Mouse (Mus musculus): Measurements from ENCODE around the gene Lhfpl2. TPM values are rescaled to one million over a fixed set of nuclear protein-coding genes. Genes with fewer than 3 reads are reported as not detected.

Lhfpl2 gene
- total RNA-seq, 1 experiment from 2014 or later: 8.1 TPM

DNA sequence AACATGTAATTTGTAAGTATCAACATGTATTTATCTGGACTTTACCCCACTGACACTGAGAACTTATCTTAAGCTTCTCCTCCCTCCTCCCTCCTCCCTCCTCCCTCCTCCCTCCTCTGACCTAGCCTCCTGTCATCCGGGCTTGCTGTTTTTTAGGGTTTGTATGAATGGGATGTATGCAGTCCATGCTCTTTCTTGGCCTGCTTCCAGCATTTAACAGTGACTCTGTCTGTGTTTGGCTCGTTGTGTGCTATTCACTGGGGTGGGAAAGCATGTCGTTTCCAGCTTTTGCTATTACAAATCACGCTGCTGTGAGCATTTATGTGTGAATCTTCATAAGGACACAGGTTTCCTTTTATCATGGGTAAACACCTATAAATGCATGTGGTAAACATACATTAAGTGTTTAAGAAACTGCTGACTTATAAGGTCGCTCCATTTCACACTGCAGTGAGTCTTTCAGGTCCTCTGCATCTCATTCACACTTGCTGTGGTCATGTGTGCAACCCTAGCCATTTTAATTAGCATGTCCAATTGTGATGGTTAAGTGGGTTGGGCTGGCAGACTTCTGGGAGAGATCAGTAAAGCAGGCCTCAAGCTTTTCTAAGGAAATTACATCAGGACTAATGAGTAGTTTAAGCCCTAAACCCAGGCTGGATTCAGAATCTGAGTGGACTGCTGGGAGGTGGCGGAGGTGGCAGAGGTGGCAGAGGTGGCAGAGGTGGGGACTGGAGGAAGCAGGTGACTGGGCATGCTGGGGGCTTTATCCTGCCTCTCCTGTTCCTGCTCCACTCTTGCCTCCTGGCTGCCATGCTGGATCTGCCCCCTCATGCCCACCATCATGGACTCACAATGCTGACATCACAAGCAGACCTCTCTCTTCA lies 153.9 kb downstream of the Lhfpl2 start:
- no peak for ATAC-seq (replicated peaks in 1 of 2; ENCODE audit: insufficient read depth in 1 of 2, low FRiP score in 2 of 2, low TSS enrichment in 1 of 2, low read depth in 1 of 2, poor library complexity in 2 of 2, severe bottlenecking in 2 of 2)

DNA sequence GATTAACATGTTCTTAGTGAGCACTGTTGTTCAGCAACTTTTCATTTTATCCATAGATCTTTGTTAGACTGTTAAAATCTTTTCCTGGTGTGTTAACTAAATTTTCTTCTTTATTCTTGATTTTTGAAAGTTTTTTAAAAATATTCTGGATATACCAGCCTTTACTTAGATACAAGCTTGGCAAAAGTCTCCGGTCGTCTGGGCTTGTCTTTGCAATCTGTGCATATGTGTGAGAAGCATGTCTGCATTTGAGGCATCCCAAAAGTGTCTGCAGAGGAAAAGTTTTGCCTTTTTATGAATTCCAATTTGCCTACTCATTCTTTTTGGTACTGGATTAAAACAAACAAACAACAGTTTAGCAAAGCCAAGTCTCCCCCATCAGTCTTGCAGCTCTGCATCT lies 154.6 kb downstream of the Lhfpl2 start:
- ATAC-seq (replicated peaks in 1 of 2; ENCODE audit: insufficient read depth in 1 of 2, low FRiP score in 2 of 2, low TSS enrichment in 1 of 2, low read depth in 1 of 2, poor library complexity in 2 of 2, severe bottlenecking in 2 of 2): no peak

GRCm38 (mm10) chr13:94212716-94213115 lies 155.1 kb downstream of the Lhfpl2 start:
- no peak for ATAC-seq (replicated peaks in 1 of 2; ENCODE audit: insufficient read depth in 1 of 2, low FRiP score in 2 of 2, low TSS enrichment in 1 of 2, low read depth in 1 of 2, poor library complexity in 2 of 2, severe bottlenecking in 2 of 2)

DNA sequence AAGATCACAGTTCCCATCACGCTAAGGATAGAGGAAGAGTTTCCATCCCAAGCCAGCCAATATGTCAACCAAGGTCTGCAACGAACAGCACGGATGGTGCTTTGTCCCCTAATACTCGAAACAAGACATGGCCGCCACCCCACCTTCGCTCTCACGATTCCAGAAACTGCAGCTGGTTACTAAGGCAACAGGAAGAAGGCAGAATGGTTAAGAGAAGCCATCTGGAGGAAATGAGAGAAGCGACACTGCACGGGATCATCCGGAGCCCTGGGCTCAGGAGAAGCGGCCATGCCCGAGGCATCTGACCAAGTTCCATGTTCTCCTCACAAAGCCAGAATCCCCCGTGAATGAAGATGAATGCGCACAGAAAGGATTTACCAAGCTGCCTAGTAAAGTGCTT lies 166.0 kb downstream of the Lhfpl2 start:
- no peak for ATAC-seq (replicated peaks in 1 of 2; ENCODE audit: insufficient read depth in 1 of 2, low FRiP score in 2 of 2, low TSS enrichment in 1 of 2, low read depth in 1 of 2, poor library complexity in 2 of 2, severe bottlenecking in 2 of 2)

DNA sequence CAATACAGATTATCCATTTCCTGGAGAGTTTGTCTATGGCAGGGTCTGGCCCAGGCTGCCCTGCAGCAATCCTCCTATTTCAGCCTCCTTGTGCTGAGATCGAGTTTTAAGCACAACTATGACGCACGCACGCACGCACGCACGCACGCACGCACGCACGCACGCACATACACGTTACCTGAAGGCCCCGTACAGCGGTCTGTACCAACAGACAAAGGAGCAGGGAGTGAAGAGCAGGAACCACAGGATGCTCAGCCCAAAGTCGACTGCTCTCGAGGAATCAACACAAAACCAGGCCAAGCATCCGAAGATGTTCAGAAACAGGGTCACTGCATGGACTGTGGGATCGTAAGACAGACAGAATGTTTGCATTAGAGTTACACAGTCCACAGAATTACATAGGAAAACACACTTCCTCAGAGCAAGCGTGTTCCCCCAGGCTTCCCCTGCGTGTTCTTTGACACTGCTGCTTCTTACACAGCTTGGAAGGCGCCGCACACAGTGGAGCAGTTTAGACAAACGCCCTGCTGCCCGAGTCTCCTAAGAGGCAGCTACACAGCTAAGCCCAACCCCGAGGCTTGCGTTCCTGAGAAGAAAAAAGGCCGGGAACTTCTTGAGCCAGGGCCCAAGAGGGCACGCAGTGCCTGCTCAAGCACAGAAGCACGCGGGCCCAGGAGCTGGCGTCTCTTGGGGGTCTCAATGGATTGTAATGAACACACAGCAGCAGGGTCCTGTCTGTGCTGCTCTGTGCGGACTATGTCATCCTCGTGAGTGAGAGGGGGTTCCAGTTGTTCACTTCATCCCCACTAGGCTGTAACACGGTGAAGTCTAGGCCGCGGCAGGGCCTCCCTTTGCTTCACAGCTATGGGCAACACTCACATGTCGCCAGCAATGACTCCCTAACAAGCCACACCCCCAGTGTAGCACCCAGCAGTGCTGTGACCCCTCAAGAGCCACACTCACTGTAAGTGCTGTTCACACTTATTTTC lies 167.4 kb downstream of the Lhfpl2 start:
- ATAC-seq (replicated peaks in 1 of 2; ENCODE audit: insufficient read depth in 1 of 2, low FRiP score in 2 of 2, low TSS enrichment in 1 of 2, low read depth in 1 of 2, poor library complexity in 2 of 2, severe bottlenecking in 2 of 2): no peak

DNA sequence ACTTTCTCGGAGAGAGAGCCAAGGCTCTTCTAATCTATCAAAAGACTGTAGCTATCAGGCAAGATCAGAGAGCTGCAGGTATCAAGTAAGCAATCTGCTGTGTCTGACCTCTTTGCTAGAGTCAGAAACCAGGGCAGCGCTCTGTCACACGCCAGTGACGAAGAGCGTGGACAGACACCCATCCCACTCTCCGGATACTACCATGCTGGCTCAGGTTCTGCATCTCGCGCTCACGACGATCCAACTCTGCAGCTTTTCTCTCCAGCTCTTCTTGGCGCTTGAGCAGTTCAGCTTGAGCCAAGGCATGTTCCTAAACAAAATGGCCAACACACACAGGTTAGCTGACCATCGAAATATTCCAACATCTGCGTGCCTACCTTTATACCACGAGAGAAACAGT lies 174.3 kb downstream of the Lhfpl2 start:
- ATAC-seq (replicated peaks in 1 of 2; ENCODE audit: insufficient read depth in 1 of 2, low FRiP score in 2 of 2, low TSS enrichment in 1 of 2, low read depth in 1 of 2, poor library complexity in 2 of 2, severe bottlenecking in 2 of 2): no peak

GRCm38 (mm10) chr13:94239488-94239887 lies 181.9 kb downstream of the Lhfpl2 start:
- no peak for ATAC-seq (replicated peaks in 1 of 2; ENCODE audit: insufficient read depth in 1 of 2, low FRiP score in 2 of 2, low TSS enrichment in 1 of 2, low read depth in 1 of 2, poor library complexity in 2 of 2, severe bottlenecking in 2 of 2)

- no peak for ATAC-seq (replicated peaks in 1 of 2; ENCODE audit: insufficient read depth in 1 of 2, low FRiP score in 2 of 2, low TSS enrichment in 1 of 2, low read depth in 1 of 2, poor library complexity in 2 of 2, severe bottlenecking in 2 of 2)
Measured at GRCm38 (mm10) chr13:94240111-94240510, 182.5 kb downstream of the Lhfpl2 start.

- no peak for ATAC-seq (replicated peaks in 1 of 2; ENCODE audit: insufficient read depth in 1 of 2, low FRiP score in 2 of 2, low TSS enrichment in 1 of 2, low read depth in 1 of 2, poor library complexity in 2 of 2, severe bottlenecking in 2 of 2)
Measured at GRCm38 (mm10) chr13:94240873-94241272, 183.3 kb downstream of the Lhfpl2 start.

DNA sequence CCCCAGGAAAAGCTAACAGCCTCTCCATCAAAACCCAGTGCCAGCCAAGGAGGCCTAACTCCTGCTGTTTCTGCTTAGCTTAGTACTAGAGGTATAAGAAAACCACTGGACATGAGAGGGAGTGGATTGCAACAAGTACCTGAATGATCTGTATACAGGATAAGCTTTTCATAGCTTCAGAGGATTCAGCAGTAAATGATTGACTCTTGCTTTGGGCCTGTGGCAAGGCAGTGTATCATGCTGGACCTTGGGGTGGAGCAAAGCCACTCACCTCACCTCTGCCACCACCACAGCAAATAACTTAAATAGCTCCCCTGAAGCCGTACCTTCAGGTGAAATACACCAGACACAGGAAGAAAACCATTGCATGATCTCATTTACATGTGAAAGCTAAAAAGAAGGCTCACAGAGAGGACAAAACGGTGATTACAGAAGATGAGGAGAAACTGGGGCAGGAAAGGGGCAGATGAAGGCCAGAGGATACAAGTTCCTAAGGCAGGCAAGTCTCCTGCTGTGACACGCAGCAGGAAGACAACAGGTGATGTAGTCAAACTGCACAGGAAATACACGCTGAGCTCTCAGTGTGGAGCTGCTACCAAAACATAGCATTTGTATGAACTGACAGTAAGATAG lies 184.4 kb downstream of the Lhfpl2 start:
- no peak for ATAC-seq (replicated peaks in 1 of 2; ENCODE audit: insufficient read depth in 1 of 2, low FRiP score in 2 of 2, low TSS enrichment in 1 of 2, low read depth in 1 of 2, poor library complexity in 2 of 2, severe bottlenecking in 2 of 2)

- no peak for ATAC-seq (replicated peaks in 1 of 2; ENCODE audit: insufficient read depth in 1 of 2, low FRiP score in 2 of 2, low TSS enrichment in 1 of 2, low read depth in 1 of 2, poor library complexity in 2 of 2, severe bottlenecking in 2 of 2)
Measured at GRCm38 (mm10) chr13:94242897-94243296, 185.3 kb downstream of the Lhfpl2 start.

Other genes starting within 250 kb of the Lhfpl2 start
- gene Scamp1, start 228.1 kb downstream of the Lhfpl2 start, total RNA-seq (2017): 16.8 and 18.1 TPM in 2 replicates